Mouse (Mus musculus): ENCODE data around the gene Anxa6.

The Anxa6 gene

GRCm38 (mm10) chr11:54998284-54998683, 35.0 kb downstream of the Anxa6 start:
- peak in 1 of 2 experiments; percentile 69 for DNase-seq (ENCODE audit: low spot score in 2 of 2)

DNA sequence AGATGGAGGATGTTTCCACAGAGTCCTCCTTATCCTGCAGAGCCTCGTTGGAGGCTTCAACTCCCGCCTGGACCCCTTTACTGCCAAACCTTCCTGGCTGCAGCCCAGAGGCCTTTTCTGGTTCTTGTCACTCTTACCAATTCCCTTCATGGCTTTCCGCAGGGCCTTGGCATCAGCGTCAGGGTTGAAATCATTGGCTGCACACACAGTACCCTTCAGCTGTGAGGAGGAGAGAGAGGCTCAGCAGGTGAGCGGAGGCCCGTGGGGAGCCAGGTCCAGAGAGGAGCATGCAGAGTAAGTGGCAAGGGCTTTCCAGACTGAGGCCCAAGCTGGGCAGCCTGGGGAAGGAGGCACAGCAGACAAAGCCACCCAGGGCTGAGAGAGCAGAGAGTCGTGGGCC, 37.1 kb downstream of the Anxa6 start:
- no peak for DNase-seq (ENCODE audit: low spot score in 2 of 2)

- DNase-seq (ENCODE audit: low spot score in 2 of 2) = no peak
These were observed 43.3 kb downstream of the Anxa6 start for GRCm38 (mm10) chr11:54989920-54990319.

- no peak for DNase-seq (ENCODE audit: low spot score in 2 of 2)
These were observed 44.4 kb downstream of the Anxa6 start for GRCm38 (mm10) chr11:54988754-54989349.

DNA sequence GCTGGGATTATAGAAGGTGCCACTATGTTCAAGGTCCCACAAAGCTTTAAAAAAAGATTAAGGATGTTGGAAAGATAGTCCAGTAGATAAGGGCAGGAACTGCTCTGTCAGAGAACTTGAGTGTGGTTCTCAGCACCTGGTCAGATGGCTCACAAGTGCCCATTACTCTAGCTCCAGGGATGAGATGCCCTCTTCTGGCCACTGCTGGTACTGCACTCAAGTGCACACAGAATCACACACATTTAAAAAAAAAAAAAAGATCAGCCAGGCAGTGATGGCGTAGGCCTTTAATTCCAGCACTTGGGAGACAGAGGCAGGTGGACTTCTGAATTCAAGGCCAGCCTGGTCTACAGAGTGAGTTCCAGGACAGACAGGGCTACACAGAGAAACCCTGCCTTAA, 45.3 kb downstream of the Anxa6 start:
- DNase-seq (ENCODE audit: low spot score in 2 of 2) = peak in 1 of 2 experiments; percentile 35

- no peak for DNase-seq (ENCODE audit: low spot score in 2 of 2)
These were observed 48.2 kb downstream of the Anxa6 start for GRCm38 (mm10) chr11:54985086-54985485.

- DNase-seq (ENCODE audit: low spot score in 2 of 2) = no peak
These were observed 48.7 kb downstream of the Anxa6 start for GRCm38 (mm10) chr11:54984581-54984980.

DNA sequence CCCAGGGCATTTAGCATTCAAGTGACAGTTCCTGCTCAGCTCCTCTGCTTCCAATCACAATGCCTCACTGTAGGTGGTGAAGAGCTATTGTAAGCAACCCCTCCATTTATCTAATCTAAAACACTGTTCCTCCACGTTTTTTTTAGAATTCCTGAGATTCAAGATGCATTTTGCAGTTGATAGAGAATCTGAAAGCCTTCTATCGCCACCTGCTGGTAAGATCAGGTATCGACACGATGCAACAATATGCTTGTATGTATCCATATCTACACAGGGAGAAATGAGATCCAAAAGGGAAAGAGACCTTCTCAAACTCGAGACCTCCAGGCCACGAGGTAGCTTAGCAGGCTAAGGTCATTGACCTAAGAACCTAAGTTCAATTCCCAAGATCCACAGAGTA, 49.2 kb downstream of the Anxa6 start:
- peak; percentile 85 to 86 for DNase-seq (ENCODE audit: low spot score in 2 of 2)

GRCm38 (mm10) chr11:54982520-54982919, 50.7 kb downstream of the Anxa6 start:
- no peak for DNase-seq (ENCODE audit: low spot score in 2 of 2)

GRCm38 (mm10) chr11:54981630-54982029, 51.6 kb downstream of the Anxa6 start:
- DNase-seq (ENCODE audit: low spot score in 2 of 2) = no peak

DNA sequence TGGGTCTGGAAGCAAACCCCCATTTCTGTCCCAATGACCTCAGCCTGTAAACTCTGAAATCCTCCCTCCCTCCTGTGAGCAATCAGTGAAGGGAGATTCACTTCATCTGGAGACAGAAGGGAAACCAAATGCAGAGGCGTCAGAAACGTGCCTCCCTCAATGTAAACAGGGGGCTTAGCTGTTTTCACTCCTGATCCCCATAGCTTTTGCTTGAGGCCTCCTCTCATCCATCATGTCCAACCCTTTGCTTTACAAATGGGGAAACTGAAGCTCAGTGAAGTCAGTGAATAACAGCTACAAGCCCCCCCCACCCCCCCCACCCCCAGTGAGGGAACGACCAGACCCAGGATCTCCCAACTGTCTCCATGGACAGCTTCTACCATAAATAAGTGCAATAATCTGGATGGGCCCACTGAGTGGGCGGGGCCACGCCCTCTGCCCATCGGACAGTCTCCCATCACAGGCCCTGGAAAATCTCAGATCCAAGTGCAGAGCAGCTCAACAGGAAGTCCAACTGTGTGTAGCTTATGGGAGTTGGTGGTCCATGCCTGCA, 55.8 kb downstream of the Anxa6 start:
- DNase-seq (ENCODE audit: low spot score in 2 of 2) = no peak

GRCm38 (mm10) chr11:54976351-54976750, 56.9 kb downstream of the Anxa6 start:
- no peak for DNase-seq (ENCODE audit: low spot score in 2 of 2)

- DNase-seq (ENCODE audit: low spot score in 2 of 2) = no peak
These were observed 57.5 kb downstream of the Anxa6 start for GRCm38 (mm10) chr11:54975756-54976155.

- DNase-seq (ENCODE audit: low spot score in 2 of 2) = no peak
These were observed 57.9 kb downstream of the Anxa6 start for GRCm38 (mm10) chr11:54975340-54975739.

- DNase-seq (ENCODE audit: low spot score in 2 of 2) = no peak
These were observed 58.6 kb downstream of the Anxa6 start for GRCm38 (mm10) chr11:54974639-54975038.

DNA sequence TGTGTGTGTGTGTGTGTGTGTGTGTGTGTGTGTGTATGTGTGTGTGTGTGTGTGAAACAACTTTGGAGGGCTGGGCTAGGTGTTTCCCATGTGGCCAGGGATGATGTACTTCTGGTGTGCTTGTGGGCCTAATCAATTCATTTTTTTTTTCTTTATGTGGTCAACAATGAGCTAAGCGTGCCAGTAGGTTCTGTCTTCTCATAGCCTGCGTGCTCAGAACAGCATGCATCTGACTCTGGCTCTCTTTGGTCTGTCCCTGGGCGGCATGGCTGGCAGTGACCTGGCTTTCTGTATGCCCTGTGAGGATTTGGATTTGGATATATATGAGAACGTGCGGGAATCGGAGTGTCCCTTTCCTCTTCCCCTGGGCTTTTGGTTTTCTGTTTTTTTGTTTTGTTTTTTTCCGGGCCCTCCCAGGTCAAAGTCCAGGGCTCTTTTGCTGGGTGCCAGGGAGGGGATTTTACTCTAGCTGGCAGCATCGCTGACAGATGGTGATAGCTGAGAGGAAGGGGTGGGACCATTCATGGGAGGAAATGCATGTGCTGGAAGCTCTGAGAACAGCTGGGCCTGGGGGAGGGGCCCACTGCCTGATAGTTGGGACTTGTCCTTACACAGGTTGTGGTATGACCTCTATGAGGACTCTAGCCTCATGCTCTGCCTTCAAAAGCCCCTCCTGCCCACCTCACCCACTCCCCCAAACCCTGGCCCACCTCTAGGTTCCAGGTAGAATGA, 59.6 kb downstream of the Anxa6 start:
- peak in 1 of 2 experiments; percentile 65 for DNase-seq (ENCODE audit: low spot score in 2 of 2)

GRCm38 (mm10) chr11:54972789-54973188, 60.5 kb downstream of the Anxa6 start:
- no peak for DNase-seq (ENCODE audit: low spot score in 2 of 2)

DNA sequence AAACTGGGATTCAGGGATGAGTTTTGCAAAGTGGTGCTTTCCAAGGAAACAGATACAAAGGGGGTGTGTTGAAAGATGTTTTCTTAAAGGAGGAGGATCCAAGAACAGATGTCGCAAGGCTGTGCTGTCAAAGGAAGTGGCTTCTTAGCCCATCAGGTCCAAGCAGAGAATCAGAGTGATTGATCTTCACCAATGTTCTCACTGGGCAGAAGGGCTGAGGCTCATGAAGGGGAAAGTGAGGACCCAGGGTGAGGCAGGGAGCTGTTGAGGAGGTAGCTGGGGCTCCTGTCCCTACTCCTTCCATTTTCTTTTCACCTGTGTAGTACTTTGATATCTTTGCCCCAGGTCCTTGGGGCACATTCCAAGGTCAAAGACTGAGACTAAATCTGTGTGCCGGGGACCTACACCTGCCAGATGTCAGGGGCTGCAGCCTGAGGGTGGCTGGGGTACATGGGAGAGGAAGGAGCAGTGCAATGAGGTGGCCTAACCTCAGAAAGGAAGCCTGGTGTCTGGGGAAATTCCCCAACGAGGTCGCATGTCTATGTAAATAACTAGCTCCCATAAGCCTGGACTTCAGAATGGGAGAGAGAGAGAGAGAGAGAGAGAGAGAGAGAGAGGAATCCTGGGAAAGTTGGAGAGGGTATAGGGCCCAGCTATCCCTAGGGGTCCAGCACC, 61.1 kb downstream of the Anxa6 start:
- no peak for DNase-seq (ENCODE audit: low spot score in 2 of 2)

DNA sequence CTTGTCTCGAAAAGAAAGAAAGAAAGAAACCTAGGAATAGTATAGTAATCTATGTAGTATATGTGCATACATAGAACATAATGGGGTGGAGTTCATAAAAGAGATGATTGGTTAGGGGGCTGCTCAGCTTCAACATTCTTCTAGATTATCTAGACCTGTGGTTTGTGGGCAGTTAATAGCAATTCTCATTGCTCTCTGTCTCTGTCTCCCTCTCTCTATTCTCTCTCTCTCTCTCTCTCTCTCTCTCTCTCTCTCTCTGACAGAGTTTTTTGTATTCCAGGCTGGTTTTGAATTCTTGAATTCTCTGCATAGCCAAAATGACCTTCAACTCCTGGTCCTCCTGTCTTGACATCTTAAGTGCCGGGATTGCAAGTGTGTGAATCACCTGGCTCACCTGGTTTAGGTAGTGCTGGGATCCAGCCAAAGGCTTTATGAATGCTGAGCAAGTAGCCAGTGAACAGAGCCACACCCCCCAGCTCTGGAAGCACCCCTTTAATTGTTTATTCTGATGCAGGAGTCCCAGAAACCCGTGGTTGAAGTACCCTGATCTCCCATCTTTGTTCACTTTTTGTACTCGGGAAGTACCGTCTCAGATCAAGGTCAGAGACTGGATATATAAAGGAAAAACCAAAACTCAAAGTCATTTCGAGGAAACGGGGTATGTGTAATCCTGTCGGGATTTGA, 61.7 kb downstream of the Anxa6 start:
- DNase-seq (ENCODE audit: low spot score in 2 of 2) = no peak

DNA sequence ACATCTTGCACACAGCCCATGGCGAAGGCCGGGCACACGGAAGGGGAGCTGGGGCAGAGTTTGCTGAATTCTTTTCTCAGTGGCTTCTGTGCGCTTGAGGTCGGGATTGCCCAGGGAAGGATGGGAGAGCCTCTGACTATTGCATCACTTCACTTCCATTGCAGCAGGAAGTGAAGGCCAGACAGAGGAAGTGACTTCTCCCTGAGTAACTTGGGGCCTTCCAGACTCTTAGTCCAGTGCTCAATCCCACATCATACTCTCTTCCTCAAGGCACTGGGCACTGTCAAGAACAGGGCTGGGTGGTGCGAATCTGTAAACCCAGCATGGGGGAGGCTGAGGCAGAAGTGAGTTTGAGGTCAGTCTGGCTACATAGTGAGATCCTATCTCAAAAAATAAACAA, 68.0 kb downstream of the Anxa6 start:
- DNase-seq (ENCODE audit: low spot score in 2 of 2) = no peak

- no peak for DNase-seq (ENCODE audit: low spot score in 2 of 2)
These were observed 70.4 kb downstream of the Anxa6 start, which contains the start of gene Tnip1 for GRCm38 (mm10) chr11:54962810-54963209. TSS of gene Tnip1 (minus strand) at chr11:54962917.

GRCm38 (mm10) chr11:54961921-54962320, 71.3 kb downstream of the Anxa6 start:
- no peak for DNase-seq (ENCODE audit: low spot score in 2 of 2)

All from cerebellum, postnatal 4 days (tissue).